Mouse (Mus musculus): ENCODE data around the gene Fam84b.

GRCm38 (mm10) chr15:60837719-60838118 is 15.9 kb downstream of the Fam84b start:
- no peak for TF ChIP-seq CTCF (IDR thresholded peaks at IDR 0.05)
- TF ChIP-seq EP300 (IDR thresholded peaks at IDR 0.05), result no peak

Data from lung, postnatal 0 days (tissue).